Mouse (Mus musculus) gastrocnemius, postnatal 14 days (tissue): ENCODE results near the gene Scarf2. TPM values are rescaled to one million over a fixed set of nuclear protein-coding genes. Genes with fewer than 3 reads are reported as not detected.

Experiments
- DNase-seq: peaks from one replicate; pipeline ENCODE4 v3.0.0; 2021; ENCODE audit warnings: mixed read lengths
- intact Hi-C: fragments of 180-260 bp; cut with DNase I; formaldehyde crosslinking; loops from one replicate; pipeline ENCODE4 v1.15.1; 2025; ENCODE audit warnings: low total_unique reads
- long read RNA-seq, 2 experiments: library from polyadenylated mRNA; stranded (forward); transcript quantifications; one replicate each; pipeline ENCODE4 v2.0.0; 2021
- total RNA-seq, 2 experiments: library from RNA; stranded (reverse); gene quantifications; 2 replicates each; pipeline ENCODE4 v1.2.3; 2021

The Scarf2 gene
- total RNA-seq: 10 to 100 TPM in 1 of 2 experiments, 1 to 10 TPM in 1; 9.4 to 12.1 TPM
- long read RNA-seq, experiment 1, transcript Scarf2-201 (11 exons, 3,308 nt): major isoform, 12 of 16 reads
- long read RNA-seq, experiment 1, partial matches to known transcripts: 0 of 16 reads
- long read RNA-seq, experiment 1, other reads (novel, unspliced or antisense): 3 of 16 reads
- long read RNA-seq, experiment 2, transcript Scarf2-201 (11 exons, 3,308 nt): major isoform, 12 of 20 reads
- long read RNA-seq, experiment 2, partial matches to known transcripts: 1 of 20 reads
- long read RNA-seq, experiment 2, other reads (novel, unspliced or antisense): 6 of 20 reads

DNA sequence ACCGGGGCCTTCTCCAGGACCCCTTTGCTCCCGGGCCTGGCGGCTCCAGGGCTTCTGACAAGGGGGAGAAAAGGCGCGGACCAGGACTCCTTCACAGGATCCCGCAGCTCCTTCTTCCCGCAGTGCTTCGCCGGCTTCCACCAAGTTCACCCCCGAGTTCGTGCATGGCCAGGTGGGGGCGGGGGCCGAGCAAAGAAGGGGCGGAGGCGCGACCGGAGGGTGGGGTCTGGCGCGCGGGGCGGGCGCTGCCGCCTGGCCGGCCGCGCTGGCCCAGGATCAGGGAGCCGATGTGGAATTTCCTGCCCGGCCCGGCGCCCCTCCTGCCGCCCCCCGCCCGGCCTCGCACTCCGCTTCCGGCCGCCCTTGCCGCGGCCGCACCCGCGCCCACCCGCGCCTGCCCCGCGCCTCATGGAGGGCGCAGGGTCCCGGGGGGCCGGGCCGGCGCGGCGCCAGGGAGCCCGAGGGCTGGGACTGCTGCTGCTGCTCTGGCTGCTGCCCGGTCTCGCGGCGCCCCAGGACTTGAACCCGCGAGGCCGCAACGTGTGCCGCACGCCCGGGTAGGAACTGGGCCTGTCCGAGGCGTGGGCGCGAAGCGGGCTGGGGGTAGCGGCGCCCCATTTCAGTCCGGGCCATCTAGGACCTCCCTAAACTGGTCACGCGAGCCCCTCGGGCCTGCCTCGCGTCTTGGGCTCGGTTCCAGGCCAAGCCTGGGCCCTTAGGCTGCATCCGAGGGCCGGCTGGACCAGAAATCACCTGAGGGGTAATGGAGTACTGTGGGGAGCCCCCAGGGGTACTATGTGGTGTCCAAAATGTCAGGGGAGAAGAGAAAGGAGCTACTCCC, at the start of gene Scarf2:
Scarf2 (plus strand) TSS at position 312 of the 841 bp plus-strand sequence.
- intact Hi-C loops: no loop called here
- peak; percentile 70 for DNase-seq

- DNase-seq: no peak
- intact Hi-C loops: no loop called here
Measured at GRCm38 (mm10) chr16:17753001-17753400, 44.1 kb upstream of the Scarf2 start.

DNA sequence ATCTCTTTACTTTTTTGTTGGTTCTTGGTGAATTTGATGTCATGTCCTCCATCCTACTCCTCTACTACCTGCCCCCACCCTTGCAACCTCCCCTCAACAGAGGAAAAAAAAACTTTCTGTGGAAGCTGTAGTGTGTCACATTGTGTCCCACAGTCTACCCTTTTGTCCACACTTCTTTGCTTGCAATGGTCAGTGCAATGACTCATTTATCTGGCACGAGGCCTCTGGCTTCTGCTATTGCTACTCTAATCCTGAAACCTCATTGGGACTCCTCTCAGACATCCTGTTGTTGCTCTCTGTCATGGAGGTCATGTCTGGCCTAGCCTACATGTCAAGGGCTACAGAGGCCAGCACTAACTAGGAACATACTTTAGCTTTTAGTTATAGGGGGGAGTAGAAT, 43.4 kb upstream of the Scarf2 start:
- intact Hi-C loops: no loop called here
- DNase-seq: no peak

DNA sequence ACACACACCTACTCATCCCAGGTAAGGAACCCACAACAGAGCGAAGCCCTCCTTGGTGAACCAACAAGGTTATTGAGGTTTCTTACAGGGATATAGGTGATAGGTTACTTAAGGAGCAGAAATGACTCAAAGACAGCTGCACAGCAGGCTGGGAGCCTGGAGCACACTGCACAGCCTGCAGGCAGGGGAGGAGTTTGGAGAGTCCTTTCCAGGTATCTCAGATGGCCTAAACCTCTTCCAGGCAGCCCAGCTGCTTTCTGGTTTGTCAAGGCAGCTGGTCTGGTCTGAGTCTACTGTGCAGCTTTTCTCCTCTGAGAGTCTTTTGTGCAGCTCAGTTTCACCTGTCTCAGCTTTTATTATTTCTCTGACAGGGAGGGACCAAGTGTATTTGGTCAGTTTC, 39.3 kb upstream of the Scarf2 start:
- intact Hi-C loops: no loop called here

DNA sequence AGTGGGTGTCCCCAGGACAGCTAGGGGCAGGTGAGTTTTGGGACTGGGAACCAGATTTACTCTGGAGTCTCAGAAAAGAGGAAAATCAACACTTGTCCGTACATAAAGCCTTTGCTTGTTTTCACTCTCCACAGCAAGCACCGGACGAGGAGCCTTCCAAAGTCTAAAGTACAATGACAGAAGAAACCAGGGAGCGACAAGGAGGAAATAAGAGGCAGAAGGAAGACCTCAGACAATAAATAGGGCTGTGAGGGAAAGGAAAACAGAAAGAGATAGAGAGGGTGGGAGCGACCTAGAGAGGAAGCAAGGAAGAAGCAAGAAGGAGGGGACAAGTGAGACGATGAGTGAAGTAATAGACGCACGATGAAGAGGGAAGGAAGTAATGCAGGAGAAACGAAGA, 38.2 kb upstream of the Scarf2 start:
- intact Hi-C loops: no loop called here
- no peak for DNase-seq

More for the DNA sequence above, 39.3 kb upstream of the Scarf2 start:
- DNase-seq: no peak

DNA sequence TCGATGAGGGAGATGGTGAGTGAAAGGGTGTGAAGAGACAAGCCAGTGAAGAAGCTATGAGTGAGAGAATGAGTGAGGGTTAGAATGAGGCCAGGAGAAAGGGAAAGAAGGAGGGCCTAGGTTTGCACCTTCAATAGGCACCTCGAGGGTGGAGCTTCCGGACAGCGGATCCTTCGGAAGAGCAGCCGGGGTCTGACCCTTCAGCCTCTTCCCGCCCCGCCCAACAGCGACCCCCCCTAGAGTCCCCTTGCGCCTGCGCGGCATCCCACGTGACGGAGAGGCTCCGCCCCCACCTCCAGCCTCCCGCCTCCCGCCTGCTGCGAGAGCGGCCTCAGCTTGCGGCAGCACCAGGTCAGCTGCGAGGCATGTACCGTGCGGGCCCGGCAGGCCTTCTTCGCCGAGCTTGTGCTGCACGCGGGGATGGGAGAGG, 37.7 kb upstream of the Scarf2 start, which contains the start of gene Klhl22:
Klhl22 (plus strand) TSS at position 275 of the 430 bp plus-strand sequence.
- peak; percentile 95 for DNase-seq
- intact Hi-C loops: no loop called here

DNA sequence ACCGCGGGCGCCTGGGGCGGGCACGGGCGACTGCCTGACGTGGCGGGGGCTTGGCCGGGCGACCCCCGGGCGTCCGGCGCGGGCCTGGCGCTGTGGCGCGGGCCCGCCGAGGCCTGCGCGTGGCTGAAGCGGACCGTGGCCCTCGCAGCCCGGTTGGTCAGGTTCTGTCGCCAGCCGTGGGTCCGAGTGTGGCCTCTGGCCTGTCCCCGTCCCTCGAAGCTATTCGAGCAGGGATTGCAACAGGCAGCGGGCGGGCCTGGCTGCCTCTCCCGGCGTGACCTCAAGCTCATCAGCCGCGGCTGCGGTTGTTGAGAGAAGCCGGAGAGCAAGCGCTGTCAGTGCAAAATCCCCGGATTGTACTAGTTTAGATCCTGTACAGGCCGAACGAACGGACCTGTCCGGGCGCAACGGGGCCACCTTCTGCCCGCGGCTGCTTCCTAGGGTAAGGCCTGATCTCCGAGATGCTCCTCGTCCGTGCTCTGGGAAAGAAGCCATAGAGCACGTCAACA, 37.2 kb upstream of the Scarf2 start:
- intact Hi-C loops: no loop called here
- peak; percentile 49 for DNase-seq

DNA sequence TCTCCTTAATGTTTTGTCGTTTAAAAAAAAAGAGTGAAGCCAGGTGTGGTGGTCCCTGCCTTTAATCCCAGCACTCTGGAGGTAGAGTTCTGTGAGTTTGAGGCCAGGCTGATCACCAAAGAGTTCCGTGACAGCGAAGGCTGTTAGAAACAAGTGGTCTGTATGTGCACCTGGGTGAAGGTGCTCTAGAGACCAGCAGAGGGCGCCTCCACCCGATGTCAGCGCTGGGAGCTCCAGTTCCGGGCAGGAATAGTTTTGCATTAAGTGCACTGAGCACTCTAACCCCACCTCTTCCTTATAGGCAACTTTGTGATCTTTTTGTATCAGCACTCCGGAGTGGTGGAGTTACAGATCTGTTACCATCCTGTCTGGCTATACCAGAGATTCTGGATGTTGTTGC, 36.4 kb upstream of the Scarf2 start:
- intact Hi-C loops: no loop called here
- DNase-seq: peak; percentile 42

DNA sequence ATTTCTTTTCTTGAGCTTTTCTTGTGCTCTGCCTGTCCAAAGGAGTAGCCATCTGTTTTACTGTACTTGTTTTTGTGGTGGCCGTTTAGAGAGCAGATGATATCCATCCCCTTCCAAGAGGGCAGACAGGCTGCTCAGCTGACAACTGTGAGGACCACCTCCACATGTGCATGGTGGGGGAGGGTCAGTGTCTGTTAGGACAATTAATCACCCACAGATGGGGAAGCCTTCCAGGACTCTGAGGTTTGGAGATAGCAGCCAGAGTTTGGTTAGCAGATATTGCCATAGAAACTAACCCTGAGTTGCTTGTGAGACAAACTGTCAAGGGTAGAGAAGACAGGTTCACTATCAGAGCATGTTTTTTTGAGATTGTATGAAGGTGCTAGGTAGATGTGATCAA, 36.0 kb upstream of the Scarf2 start:
- no peak for DNase-seq
- intact Hi-C loops: no loop called here

DNA sequence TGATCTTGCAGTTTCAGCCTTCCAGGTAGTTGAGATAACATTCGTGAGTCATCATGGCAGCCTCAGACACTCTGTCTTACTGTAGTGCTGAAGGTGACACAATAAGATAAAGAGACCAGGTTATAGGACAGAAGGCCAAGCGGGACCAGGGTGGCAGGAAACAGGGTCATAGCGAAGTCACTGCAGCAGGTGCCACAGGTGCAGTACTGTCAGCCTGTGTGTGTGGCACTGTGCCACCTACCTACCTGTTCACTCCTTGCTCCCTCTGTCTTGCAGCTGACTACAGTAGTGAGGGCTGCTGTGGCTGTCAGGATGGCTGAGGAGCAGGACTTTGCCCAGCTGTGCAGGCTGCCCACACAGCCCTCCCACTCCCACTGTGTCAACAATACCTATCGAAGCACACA, 33.0 kb upstream of the Scarf2 start:
- DNase-seq: no peak
- intact Hi-C loops: no loop called here

DNA sequence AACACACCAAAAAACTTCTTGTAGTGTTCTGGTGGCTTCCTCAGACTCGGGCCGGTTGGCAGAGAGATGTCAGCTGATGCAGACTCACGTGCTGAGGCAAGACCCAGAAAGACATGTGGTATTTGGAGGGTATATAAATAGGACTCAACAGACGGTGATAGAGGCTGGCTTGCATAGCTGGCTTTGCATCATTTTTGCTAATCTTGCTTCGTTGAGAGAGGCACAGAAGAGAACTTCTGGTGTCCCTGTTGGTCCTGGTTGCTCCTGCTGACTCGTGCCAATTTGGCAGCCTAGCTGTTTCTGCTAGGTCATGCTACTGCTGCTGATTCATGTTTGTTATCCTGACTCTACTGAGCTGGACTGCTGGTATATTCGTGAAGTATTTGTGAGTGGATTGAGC, 28.2 kb upstream of the Scarf2 start:
- DNase-seq: no peak
- intact Hi-C loops: no loop called here

DNA sequence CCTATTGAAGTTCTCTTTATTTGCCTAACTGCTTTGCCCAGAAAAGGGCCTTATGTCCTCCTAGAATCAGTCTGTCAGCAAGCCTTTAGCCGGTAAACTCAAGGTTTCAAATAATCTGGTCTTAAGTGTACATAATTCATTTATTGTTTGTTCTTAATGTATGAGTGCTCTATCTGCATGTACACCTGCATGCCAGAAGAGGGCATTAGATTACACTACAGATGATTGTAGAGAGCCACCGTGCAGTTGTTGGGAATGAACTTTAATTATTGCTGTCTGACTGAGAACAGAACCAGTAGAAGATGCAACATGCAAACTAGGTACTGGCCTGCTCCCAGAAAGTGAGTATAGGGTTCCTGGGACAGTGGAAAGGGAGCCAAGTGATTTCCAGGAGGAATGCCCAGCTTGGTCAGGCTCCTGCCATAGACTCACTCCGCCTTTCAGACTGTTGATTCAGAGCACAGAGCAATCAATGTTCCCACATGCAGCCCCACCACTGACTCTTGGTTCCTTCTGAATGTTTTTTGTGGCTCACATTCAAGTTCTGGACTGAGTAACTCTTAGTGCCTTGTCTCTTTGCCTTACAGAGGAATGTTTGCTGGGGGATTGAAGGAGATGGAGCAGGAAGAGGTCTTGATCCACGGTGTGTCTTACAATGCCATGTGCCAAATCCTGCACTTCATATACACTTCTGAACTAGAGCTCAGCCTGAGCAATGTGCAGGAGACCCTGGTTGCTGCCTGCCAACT, 25.8 kb upstream of the Scarf2 start:
- intact Hi-C loops: no loop called here

GRCm38 (mm10) chr16:17776828-17777227, 20.3 kb upstream of the Scarf2 start:
- no peak for DNase-seq
- intact Hi-C loops: no loop called here

More for the DNA sequence above, 25.8 kb upstream of the Scarf2 start:
- DNase-seq: no peak

- no peak for DNase-seq
- intact Hi-C loops: no loop called here
Measured at GRCm38 (mm10) chr16:17778223-17778622, 18.9 kb upstream of the Scarf2 start.

- intact Hi-C loops: loop anchor here (5.0 kb wide), 1 partner anchor 38 kb away; no protein-coding TSS in a partner anchor
- no peak for DNase-seq
Measured at GRCm38 (mm10) chr16:17779692-17780091, 17.4 kb upstream of the Scarf2 start.

DNA sequence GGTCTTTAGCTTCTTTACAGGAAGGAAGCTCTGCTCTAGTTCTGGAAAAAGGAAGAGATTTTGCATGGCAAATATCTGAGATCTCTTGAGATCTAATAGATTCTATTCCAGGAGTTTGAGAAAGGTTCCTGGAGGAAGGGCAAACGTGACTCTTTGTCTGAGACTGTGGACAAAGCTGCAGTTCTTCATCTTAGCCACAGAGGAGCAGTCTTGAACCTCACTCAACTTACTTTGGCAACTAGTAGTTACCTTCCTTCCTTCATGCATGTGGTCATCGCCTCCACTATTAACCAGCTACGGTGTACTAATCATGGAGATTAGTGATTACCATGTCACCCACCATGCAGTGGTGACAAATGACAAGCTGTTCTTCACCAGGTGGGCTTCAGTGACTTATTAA, 11.7 kb upstream of the Scarf2 start:
- intact Hi-C loops: no loop called here
- no peak for DNase-seq

GRCm38 (mm10) chr16:17792728-17793127, 4.4 kb upstream of the Scarf2 start:
- DNase-seq: no peak
- intact Hi-C loops: no loop called here

GRCm38 (mm10) chr16:17794047-17794446, 3.0 kb upstream of the Scarf2 start:
- intact Hi-C loops: no loop called here
- DNase-seq: no peak

GRCm38 (mm10) chr16:17795643-17796042, 1.4 kb upstream of the Scarf2 start:
- intact Hi-C loops: no loop called here
- DNase-seq: no peak

DNA sequence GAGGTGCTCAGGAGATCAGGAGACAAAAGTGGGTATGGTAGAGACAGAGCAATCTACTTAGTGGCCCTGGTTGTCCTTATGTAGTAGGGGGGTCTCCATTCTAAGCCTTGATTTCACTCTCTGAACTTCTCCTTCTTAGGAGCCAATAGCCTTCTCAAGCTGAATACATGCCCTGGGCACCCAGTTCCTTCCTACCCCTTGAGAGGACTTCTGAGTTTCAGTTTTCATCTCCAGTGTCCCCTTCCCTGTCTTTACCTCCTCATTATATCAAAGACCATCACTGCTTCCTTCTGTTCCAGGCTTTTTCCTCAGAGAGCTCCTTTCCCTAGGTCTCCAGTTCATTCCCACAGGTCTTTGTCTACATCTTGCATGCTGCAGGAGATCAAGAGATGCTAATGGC, 563 bp upstream of the Scarf2 start:
- intact Hi-C loops: no loop called here
- no peak for DNase-seq
